Mouse (Mus musculus): ENCODE measurements around the gene Carmil2.
A peak's percentile ranks its signal among the peaks of the same experiment; 100 is the strongest.

Carmil2 gene

DNA sequence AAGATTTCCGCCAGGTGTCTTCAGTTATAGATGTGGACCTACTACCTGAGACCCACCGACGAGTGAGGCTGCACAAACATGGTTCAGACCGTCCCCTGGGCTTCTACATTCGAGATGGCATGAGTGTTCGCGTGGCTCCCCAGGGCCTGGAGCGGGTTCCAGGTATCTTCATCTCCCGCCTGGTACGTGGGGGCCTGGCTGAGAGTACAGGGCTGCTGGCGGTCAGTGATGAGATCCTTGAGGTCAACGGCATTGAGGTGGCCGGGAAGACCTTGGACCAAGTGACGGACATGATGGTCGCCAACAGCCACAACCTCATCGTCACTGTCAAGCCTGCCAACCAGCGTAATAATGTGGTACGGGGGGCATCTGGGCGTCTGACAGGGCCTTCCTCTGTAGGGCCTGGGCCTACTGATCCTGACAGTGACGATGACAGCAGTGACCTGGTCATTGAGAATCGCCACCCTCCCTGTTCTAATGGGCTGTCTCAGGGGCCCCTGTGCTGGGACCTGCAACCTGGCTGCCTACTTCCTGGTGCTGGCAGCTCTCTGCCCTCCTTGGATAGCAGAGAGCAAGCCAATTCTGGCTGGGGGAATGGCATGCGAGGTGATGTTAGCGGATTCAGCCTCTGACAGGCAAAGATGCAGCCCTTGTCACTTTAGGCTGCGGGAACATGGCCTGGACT, 16.8 kb downstream of the Carmil2 start:
- Histone ChIP-seq H3K27me3 (ENCODE audit: control insufficient read depth, insufficient read depth, low read length, poor library complexity, severe bottlenecking) (no peaks in the 10 kb centered on the region), H3K36me3 (ENCODE audit: control insufficient read depth, insufficient read depth, low read length, poor library complexity, severe bottlenecking) (peaks cover 4% of the 10 kb centered on the region)
- DNase-seq (ENCODE audit: low read depth, low spot score), result no peak

DNA sequence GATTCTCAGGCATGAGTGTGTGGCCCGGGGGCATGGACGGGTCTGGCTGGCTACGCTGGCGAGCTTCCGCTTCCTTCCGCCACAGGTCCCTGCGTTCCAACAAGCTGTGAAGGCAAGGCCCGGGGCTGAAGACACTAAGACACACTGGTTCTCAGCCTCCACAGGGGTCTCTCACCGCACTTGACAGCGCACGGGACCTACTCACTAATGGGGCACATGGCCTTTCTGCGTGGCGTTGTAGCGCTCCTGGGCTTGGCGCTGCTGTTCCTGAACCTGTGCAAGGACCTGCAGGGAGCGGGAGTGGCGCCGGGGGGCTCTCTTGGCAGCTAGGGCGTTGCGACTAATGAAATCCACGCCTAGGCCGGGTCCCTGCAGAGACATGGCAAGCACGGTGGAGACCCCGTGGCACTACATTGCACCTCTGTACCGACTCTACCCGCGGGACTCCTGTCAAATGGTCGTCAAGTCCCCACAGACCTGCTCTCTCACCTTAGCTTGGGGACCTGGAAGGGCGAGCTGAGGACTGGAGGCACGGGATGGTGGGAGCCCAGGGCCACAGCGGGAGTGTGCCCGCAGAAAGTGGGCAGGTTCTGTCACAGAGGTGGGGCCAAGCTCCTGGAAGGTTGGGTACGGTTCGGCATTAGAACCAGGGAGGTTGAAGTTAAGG, 18.2 kb downstream of the Carmil2 start:
- DNase-seq (ENCODE audit: low read depth, low spot score), result no peak
- no peaks in the 10 kb centered on the region; the same call in 1 of the 2 replicates for H3K36me3 ChIP-seq (ENCODE audit: control insufficient read depth, insufficient read depth, low read length, poor library complexity, severe bottlenecking)
- H3K27me3 ChIP-seq (ENCODE audit: control insufficient read depth, insufficient read depth, low read length, poor library complexity, severe bottlenecking), result no peaks in the 10 kb centered on the region

DNA sequence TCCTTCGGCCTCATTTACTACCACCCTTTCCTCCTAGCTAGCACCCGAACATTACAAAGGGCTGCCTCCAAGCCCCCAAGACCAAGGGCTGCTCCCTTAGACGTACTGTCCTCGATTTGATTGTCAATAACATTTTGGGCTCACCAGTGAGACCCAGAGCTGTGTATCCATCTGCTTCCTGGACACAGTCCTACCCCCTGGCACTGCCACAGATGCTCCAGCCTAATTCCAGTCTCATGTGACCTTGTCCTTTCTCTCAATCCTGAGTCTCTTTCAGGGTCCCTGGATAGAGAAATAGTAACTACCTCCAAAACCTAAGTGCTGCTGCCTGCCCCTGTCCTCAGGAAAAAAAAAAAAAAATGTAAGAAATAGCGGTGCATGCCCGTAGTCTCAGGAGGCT, 18.9 kb downstream of the Carmil2 start:
- H3K36me3 ChIP-seq (ENCODE audit: control insufficient read depth, insufficient read depth, low read length, poor library complexity, severe bottlenecking), result no peaks in the 10 kb centered on the region
- no peak for DNase-seq (ENCODE audit: low read depth, low spot score)

DNA sequence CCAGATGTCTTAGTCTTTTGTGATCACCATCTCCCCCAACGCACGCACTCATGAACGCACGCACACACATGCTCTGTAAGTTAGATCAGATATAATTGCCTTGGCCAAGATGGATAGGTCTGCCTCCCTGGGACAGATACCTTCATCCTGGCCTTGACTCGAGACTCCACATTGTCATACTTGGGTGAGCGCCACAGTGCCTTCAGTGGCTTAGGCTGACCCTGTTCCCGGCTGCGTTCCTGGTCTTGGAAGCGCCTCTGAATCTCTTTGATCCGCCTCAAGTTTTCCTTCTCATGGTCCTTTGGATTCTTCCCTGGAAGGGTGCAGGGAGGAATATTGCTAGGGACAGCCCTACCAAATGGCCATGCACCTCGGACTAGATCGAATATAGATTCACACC, 20.4 kb downstream of the Carmil2 start:
- Histone ChIP-seq H3K27me3 (ENCODE audit: control insufficient read depth, insufficient read depth, low read length, poor library complexity, severe bottlenecking) (no peaks in the 10 kb centered on the region), H3K36me3 (ENCODE audit: control insufficient read depth, insufficient read depth, low read length, poor library complexity, severe bottlenecking) (no peaks in the 10 kb centered on the region)
- DNase-seq (ENCODE audit: low read depth, low spot score), result no peak

More for the DNA sequence above, 18.9 kb downstream of the Carmil2 start:
- H3K27me3 ChIP-seq (ENCODE audit: control insufficient read depth, insufficient read depth, low read length, poor library complexity, severe bottlenecking), result no peaks in the 10 kb centered on the region

DNA sequence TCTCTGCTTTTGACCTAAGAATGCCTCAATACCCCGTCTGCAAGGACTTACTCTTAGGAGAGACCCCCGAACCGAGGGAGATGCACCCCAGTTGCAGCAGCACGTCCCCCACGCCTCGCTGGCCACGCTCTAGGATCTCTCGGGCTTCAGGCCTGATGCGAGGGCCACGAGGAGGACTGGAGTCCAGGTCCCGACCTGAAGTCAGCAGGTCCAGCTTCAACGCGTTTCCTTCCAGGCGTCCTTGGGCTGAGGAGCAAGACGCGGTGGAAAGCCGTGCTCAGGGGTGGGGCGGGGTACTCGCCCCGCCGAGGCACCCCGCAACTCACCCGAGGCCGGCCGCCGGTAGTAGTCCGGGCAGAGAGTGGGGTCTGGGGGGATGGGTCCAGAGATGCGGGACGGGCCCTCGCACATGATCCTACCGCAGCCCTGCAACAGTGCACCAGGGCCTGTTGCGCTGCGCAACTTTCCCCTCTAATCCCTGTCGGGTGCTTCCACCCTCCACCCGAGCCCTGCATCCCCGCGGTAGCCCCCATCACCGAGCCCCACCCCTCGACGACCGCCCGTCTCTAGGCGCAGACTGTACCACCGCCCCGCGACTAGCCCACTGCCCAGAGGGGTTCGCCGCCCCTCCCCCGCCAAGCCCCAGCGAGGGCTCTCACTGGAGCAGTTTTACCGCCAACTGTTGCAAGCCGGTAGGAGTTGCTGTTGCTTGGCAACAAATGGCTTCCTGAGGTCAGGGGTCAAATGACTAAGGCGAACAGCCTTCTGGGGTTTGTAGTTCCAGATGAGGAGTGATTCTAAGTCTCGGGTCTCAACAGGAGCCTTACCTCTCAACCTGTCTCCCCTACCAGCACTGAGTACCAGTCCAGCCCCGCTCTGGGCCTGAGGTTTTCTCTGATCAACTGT, 21.7 kb downstream of the Carmil2 start, which contains the start of the genes 4933405L10Rik and Enkd1:
TSS of gene 4933405L10Rik (plus strand) at position 158 of the 906 bp plus-strand sequence.
TSS of gene Enkd1 (minus strand) at position 713 of the 906 bp plus-strand sequence.
- peak; percentile 88 for DNase-seq (ENCODE audit: low read depth, low spot score)
- no peaks in the 10 kb centered on the region for H3K27me3 ChIP-seq (ENCODE audit: control insufficient read depth, insufficient read depth, low read length, poor library complexity, severe bottlenecking)
- no peaks in the 10 kb centered on the region for H3K36me3 ChIP-seq (ENCODE audit: control insufficient read depth, insufficient read depth, low read length, poor library complexity, severe bottlenecking)

DNA sequence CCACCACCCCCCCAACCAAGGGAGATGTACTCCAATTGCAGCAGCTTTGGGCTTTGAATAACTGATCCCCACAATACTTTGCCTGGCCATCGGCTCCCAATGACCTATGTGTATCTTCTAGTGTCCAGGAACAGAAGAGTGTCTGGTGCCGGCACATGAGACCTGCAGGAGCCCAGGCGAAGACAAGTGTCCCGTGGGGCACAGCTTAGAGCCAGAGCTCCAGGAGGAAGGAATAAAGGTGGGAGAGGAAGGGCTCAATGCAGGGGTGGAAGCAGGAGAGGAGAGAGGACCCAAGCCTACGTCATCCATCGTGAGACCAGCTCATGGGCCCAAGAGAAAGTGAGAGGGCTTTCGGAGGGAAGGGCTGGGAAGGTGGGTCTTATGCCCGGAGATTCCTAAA, 22.6 kb downstream of the Carmil2 start:
- DNase-seq (ENCODE audit: low read depth, low spot score), result no peak
- no peaks in the 10 kb centered on the region for H3K36me3 ChIP-seq (ENCODE audit: control insufficient read depth, insufficient read depth, low read length, poor library complexity, severe bottlenecking)
- no peaks in the 10 kb centered on the region for H3K27me3 ChIP-seq (ENCODE audit: control insufficient read depth, insufficient read depth, low read length, poor library complexity, severe bottlenecking)

DNA sequence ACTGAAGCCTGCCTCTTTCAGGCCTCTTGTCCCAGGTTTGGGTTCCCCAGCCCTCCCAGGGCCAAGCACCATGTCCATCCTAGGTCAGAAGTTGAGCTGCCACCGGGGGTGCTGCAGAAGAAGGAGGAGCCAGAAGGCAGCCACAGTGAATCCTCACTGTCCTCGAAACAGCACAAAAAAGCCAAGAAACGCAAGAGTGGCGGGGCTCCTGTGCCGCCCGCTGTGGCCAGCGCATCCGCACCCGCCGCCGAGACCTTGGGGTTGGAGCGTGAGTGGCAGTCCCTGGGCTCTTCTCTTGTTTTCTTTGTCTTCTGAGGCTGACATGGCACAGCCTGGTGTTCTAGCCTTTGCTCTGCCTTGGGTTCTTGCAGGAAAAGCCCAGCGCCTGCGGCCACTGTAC, 23.2 kb downstream of the Carmil2 start:
- DNase-seq (ENCODE audit: low read depth, low spot score), result no peak
- no peaks in the 10 kb centered on the region for H3K36me3 ChIP-seq (ENCODE audit: control insufficient read depth, insufficient read depth, low read length, poor library complexity, severe bottlenecking)
- no peaks in the 10 kb centered on the region for H3K27me3 ChIP-seq (ENCODE audit: control insufficient read depth, insufficient read depth, low read length, poor library complexity, severe bottlenecking)

DNA sequence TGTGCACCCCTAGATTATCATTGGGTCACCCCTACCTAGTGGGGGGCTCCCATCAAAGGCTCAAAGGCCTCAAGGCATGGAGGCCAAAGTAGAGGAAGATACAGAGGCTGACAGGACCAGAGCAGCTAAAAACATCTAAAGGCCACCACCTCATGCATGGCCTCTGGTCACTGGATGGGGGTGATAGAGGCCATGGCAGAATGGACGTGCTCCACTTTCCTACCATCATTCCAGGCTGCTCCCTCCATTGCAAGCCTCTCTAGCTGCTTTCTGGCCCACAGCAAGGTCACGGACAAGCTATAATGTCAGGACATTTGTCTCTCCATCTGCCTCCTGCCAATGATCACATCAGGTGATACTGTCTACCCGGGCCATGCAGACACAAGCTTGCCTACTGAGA, 26.2 kb downstream of the Carmil2 start:
- Histone ChIP-seq H3K27me3 (ENCODE audit: control insufficient read depth, insufficient read depth, low read length, poor library complexity, severe bottlenecking) (no peaks in the 10 kb centered on the region), H3K36me3 (ENCODE audit: control insufficient read depth, insufficient read depth, low read length, poor library complexity, severe bottlenecking) (no peaks in the 10 kb centered on the region)
- DNase-seq (ENCODE audit: low read depth, low spot score), result no peak

DNA sequence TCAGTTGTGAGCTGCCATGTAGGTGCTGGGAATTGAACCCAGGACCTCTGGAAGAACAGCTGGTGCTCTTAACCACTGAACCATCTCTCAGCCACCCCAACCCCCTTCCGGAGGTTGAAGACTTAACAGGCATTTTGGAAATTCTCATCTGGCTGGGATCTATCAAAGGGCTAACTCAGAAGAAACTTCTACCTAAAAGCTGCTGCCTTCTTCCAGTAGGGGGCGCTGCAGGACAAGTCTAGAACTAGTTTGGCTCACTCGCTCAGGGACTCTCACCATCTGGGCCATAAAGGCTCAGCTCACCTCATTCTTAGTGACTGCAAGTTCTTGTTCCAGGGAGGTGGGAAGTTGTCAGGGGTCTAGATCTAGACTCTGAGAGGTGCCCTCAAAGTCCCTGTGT, 28.1 kb downstream of the Carmil2 start:
- H3K27me3 ChIP-seq (ENCODE audit: control insufficient read depth, insufficient read depth, low read length, poor library complexity, severe bottlenecking), result no peaks in the 10 kb centered on the region
- DNase-seq (ENCODE audit: low read depth, low spot score), result peak; percentile 93
- H3K36me3 ChIP-seq (ENCODE audit: control insufficient read depth, insufficient read depth, low read length, poor library complexity, severe bottlenecking), result no peaks in the 10 kb centered on the region

DNA sequence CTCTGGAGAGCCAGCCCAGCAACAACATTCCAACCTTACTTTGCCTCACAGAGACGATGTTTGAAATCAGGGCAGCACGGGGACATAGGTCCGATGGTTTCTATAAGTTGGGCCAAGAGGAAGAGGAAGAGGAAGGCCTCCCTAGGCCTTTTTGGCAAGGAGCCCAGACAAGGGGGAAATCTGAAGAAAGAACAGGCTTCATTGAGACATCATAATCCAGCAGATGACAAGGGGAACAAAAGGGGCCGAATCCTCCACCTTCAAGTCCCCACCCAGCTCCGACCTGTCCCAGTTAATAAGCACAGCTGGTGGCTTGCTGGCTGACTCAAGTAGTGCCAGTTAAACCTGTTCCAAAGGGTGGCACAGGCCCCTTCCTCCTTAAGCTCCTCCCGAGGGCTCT, 29.0 kb downstream of the Carmil2 start:
- no peaks in the 10 kb centered on the region for H3K27me3 ChIP-seq (ENCODE audit: control insufficient read depth, insufficient read depth, low read length, poor library complexity, severe bottlenecking)
- DNase-seq (ENCODE audit: low read depth, low spot score), result no peak

DNA sequence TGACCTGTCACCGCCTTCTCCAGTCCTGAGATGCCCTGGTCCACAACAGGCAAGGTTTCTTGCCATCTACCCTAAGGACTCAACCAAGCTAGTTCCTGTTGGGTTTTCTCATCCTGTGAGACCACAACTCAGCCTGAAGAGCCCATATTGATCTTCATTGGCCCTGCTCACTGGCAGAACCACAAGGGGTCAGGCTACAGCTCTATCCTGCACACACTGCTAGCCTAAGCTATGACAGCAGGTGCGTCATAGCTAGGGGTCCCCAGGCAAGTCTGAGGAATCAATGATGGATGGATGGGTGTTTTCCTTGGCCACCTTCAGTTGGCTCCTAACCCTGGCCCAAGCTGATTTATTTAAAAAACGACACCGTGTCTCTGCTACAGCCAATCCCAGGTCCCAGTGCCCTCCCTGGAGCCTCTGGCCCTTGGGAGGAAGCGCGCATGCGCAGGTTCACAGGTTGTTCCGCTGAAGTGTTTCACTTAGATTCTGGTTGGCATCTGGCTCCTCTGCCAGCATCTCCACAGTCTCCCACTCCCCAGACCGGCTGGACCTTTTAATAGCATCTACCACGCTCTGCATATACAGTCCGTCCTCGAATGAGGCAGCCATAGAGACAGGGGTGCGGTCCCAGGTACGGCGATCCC, 30.4 kb downstream of the Carmil2 start:
- H3K36me3 ChIP-seq (ENCODE audit: control insufficient read depth, insufficient read depth, low read length, poor library complexity, severe bottlenecking), result no peaks in the 10 kb centered on the region
- DNase-seq (ENCODE audit: low read depth, low spot score), result no peak
- no peaks in the 10 kb centered on the region for H3K27me3 ChIP-seq (ENCODE audit: control insufficient read depth, insufficient read depth, low read length, poor library complexity, severe bottlenecking)

More for the DNA sequence above, 29.0 kb downstream of the Carmil2 start:
- no peaks in the 10 kb centered on the region for H3K36me3 ChIP-seq (ENCODE audit: control insufficient read depth, insufficient read depth, low read length, poor library complexity, severe bottlenecking)

DNA sequence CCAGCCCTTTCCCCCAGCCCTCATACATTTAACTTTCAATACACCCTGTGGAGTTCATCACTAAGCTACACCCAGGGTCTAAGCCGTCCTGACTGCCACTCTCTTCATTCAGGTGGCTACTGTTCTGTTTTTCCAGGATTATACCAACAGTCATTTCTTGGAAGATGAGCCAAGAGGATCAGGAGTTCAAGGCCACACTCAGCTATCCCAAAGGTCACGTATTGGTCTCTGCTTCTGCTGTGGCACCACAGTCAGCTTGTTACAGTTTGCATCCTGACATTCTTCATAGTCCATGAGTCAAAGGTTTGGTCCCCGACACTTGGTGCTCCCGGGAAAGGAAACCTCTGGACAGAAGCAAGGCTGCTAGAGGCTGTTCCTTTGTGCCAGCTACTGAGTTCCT, 33.6 kb downstream of the Carmil2 start:
- Histone ChIP-seq H3K27me3 (ENCODE audit: control insufficient read depth, insufficient read depth, low read length, poor library complexity, severe bottlenecking) (no peaks in the 10 kb centered on the region), H3K36me3 (ENCODE audit: control insufficient read depth, insufficient read depth, low read length, poor library complexity, severe bottlenecking) (no peaks in the 10 kb centered on the region)
- no peak for DNase-seq (ENCODE audit: low read depth, low spot score)

DNA sequence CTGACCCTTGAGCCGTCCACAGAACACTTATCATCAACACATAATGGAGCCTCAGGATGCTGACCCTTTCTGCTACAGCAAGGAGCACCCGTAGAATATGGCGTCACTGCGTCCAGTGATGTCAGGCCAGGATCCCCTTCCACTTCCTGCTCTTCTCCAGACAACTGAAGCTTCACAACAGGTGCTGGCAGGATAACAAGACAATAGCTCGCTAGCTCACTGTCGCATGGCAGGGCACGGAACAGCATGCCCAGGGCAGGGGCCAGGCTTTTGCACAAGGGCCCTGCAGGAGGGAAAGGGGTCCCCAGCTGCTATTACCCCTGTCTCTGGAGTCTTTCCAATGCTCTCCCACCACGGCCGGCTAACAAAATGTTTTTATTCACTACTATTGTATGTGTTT, 36.8 kb downstream of the Carmil2 start:
- DNase-seq (ENCODE audit: low read depth, low spot score), result no peak
- H3K27me3 ChIP-seq (ENCODE audit: control insufficient read depth, insufficient read depth, low read length, poor library complexity, severe bottlenecking), result no peaks in the 10 kb centered on the region
- no peaks in the 10 kb centered on the region for H3K36me3 ChIP-seq (ENCODE audit: control insufficient read depth, insufficient read depth, low read length, poor library complexity, severe bottlenecking)

DNA sequence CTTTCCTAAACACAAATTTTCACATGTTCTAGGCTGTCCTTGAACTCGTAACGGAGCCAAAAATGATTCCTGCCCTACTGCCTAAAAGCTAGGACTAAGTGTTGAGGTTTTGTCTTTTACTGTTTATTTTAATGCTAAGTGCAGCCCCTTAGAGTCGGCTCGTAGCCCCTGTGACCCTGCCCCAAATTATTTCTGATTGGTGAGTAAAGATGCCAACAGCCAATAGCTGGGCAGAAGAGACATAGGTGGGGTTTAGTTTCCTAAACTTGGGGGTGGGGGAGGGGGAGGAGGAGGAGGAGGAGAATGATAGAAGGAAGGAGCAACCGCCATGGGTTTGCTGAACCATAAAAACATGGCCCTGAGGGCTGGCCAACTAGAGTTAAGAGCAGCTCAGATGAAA, 39.7 kb downstream of the Carmil2 start:
- no peak for DNase-seq (ENCODE audit: low read depth, low spot score)
- no peaks in the 10 kb centered on the region for H3K27me3 ChIP-seq (ENCODE audit: control insufficient read depth, insufficient read depth, low read length, poor library complexity, severe bottlenecking)
- H3K36me3 ChIP-seq (ENCODE audit: control insufficient read depth, insufficient read depth, low read length, poor library complexity, severe bottlenecking), result no peaks in the 10 kb centered on the region
